ENCODE assay signal across 23 mouse cellular contexts in genomic region chr1:191891912-191892311, GRCm38 (mm10).
"Had no signal": no experiment of that assay in that cellular context is flagged by ENCODE, and none has a peak within 500 bp of the region (broad histone marks: within the 10 kb centered on the region; RNA-seq: fewer than 3 reads in every experiment).

No protein-coding gene starts in this region.

- H3K9me3 ChIP-seq: limb, embryonic 10.5 days; limb, embryonic 13.5 days; midbrain, embryonic 12.5 days; midbrain, embryonic 15.5 days; neural tube, embryonic 12.5 days; neural tube, embryonic 15.5 days had no signal

- ATAC-seq: hindbrain, postnatal 0 days; inflammation-experienced regulatory T-cells, adult 6 months; liver, postnatal 0 days; lung, postnatal 0 days; midbrain, embryonic 15.5 days had no signal

- DNase-seq: layer of hippocampus, adult 9-11 months; liver, postnatal 0 days; lung, embryonic 14.5 days; retina, postnatal 1 day; right cerebral cortex, postnatal 25 days; thymus, adult 2 months; thymus, postnatal 14 days; thymus, postnatal 4 days had no signal

- H3K27me3 ChIP-seq: limb, embryonic 13.5 days; midbrain, embryonic 12.5 days; midbrain, embryonic 15.5 days; neural tube, embryonic 12.5 days; neural tube, embryonic 15.5 days had no signal

- H3K27ac ChIP-seq: hindbrain, embryonic 14.5 days; hindbrain, postnatal 0 days; layer of hippocampus, adult 2 months; limb, embryonic 10.5 days; limb, embryonic 13.5 days; liver, embryonic 14.5 days; macrophage; midbrain, embryonic 12.5 days; midbrain, embryonic 15.5 days; neural tube, embryonic 12.5 days; neural tube, embryonic 15.5 days; stomach, postnatal 0 days had no signal

- H3K36me3 ChIP-seq: limb, embryonic 10.5 days; limb, embryonic 13.5 days; midbrain, embryonic 12.5 days; midbrain, embryonic 15.5 days; neural tube, embryonic 12.5 days; neural tube, embryonic 15.5 days had no signal

- H3K9ac ChIP-seq: hindbrain, embryonic 14.5 days; limb, embryonic 13.5 days; liver, embryonic 14.5 days; liver, postnatal 0 days; lung, embryonic 14.5 days; midbrain, embryonic 12.5 days; midbrain, embryonic 15.5 days; neural tube, embryonic 12.5 days; neural tube, embryonic 15.5 days had no signal

- H3K4me3 ChIP-seq: layer of hippocampus, adult 2 months; limb, embryonic 10.5 days; limb, embryonic 13.5 days; midbrain, embryonic 12.5 days; midbrain, embryonic 15.5 days; neural tube, embryonic 12.5 days; neural tube, embryonic 15.5 days had no signal

- H3K4me1 ChIP-seq: limb, embryonic 13.5 days; midbrain, embryonic 12.5 days; midbrain, embryonic 15.5 days; neural tube, embryonic 12.5 days; neural tube, embryonic 15.5 days had no signal

- H3K4me2 ChIP-seq: hindbrain, embryonic 14.5 days; limb, embryonic 13.5 days; liver, embryonic 11.5 days; lung, embryonic 14.5 days; midbrain, embryonic 12.5 days; midbrain, embryonic 15.5 days; neural tube, embryonic 12.5 days; neural tube, embryonic 15.5 days had no signal
